In genomic region chr7:123030709-123031181, GRCm38 (mm10) we compare ENCODE assay signal across 7 mouse cellular contexts.
DNase-seq lines count a peak whose midpoint lies in the region; ATAC-seq and TF ChIP-seq lines count a peak whose summit lies in the region.

No protein-coding gene starts in this region.

- peak overlapping the region; percentile 78 for H3K9ac ChIP-seq in forebrain, embryonic 16.5 days (replicated peaks; ENCODE audit: low read depth, low read length)
- peak overlapping the region; percentile 73 for H3K9ac ChIP-seq in hindbrain, embryonic 15.5 days
- H3K9ac ChIP-seq in lung, postnatal 0 days (replicated peaks; ENCODE audit: low read depth) = no peak overlapping the region

- TF ChIP-seq CTCF in lung, postnatal 0 days (IDR thresholded peaks at IDR 0.05) = no peak

- ATAC-seq in forebrain, embryonic 16.5 days = peak; percentile 88
- ATAC-seq in hindbrain, embryonic 15.5 days (ENCODE audit: low FRiP score, low read depth) = peak; percentile 81
- ATAC-seq in lung, postnatal 0 days = peak; percentile 57

- H3K4me3 ChIP-seq in forebrain, embryonic 16.5 days (replicated peaks; ENCODE audit: low read length) = peak overlapping the region; percentile 55
- peak overlapping the region; percentile 50 for H3K4me3 ChIP-seq in hindbrain, embryonic 15.5 days
- H3K4me3 ChIP-seq in lung, postnatal 0 days (ENCODE audit: low read depth, low read length) = peak overlapping the region; percentile 28

- 0% methylated on average over 21 of the region's 21 CpGs for WGBS in forebrain, embryonic 16.5 days
- under 1% methylated on average over 20 of the region's 21 CpGs for WGBS in hindbrain, embryonic 15.5 days
- WGBS in lung, postnatal 0 days = under 1% methylated on average over 16 of the region's 21 CpGs

- H3K27me3 ChIP-seq in forebrain, embryonic 16.5 days (replicated peaks; ENCODE audit: control insufficient read depth, insufficient read depth, low read length) = no peaks in the 10 kb centered on the region
- no peaks in the 10 kb centered on the region for H3K27me3 ChIP-seq in hindbrain, embryonic 15.5 days
- H3K27me3 ChIP-seq in lung, postnatal 0 days (replicated peaks; ENCODE audit: insufficient read depth, low read length) = no peaks in the 10 kb centered on the region

- peaks cover 18% of the 10 kb centered on the region for H3K4me1 ChIP-seq in forebrain, embryonic 16.5 days (replicated peaks; ENCODE audit: control insufficient read depth, insufficient read depth, low read length)
- H3K4me1 ChIP-seq in hindbrain, embryonic 15.5 days (replicated peaks) = peaks cover 28% of the 10 kb centered on the region
- 0 out of 2 replicates have a peak, but pooled peaks cover 2% of the 10 kb centered on the region for H3K4me1 ChIP-seq in lung, postnatal 0 days (ENCODE audit: insufficient read depth, low read depth, low read length)

- H3K36me3 ChIP-seq in forebrain, embryonic 16.5 days (ENCODE audit: control insufficient read depth, insufficient read depth) = no peaks in the 10 kb centered on the region
- H3K36me3 ChIP-seq in hindbrain, embryonic 15.5 days = no peaks in the 10 kb centered on the region
- no peaks in the 10 kb centered on the region for H3K36me3 ChIP-seq in lung, postnatal 0 days (ENCODE audit: insufficient read depth, low read length)

- peak overlapping the region; percentile 93 for H3K27ac ChIP-seq in forebrain, embryonic 16.5 days (ENCODE audit: low read length)
- peak overlapping the region; percentile 95 for H3K27ac ChIP-seq in hindbrain, embryonic 15.5 days (replicated peaks)
- H3K27ac ChIP-seq in lung, postnatal 0 days (ENCODE audit: low read length) = no peak overlapping the region

- TF ChIP-seq EP300 in lung, postnatal 0 days (IDR thresholded peaks at IDR 0.05) = no peak

- no peaks in the 10 kb centered on the region for H3K9me3 ChIP-seq in forebrain, embryonic 16.5 days (ENCODE audit: control insufficient read depth, low read length)
- H3K9me3 ChIP-seq in hindbrain, embryonic 15.5 days = no peaks in the 10 kb centered on the region
- no peaks in the 10 kb centered on the region for H3K9me3 ChIP-seq in lung, postnatal 0 days (ENCODE audit: low read length)

- H3K4me2 ChIP-seq in forebrain, embryonic 16.5 days (ENCODE audit: low read length) = peak overlapping the region; percentile 93
- peak overlapping the region; percentile 97 for H3K4me2 ChIP-seq in hindbrain, embryonic 15.5 days
- peak overlapping the region; percentile 69 for H3K4me2 ChIP-seq in lung, postnatal 0 days (replicated peaks; ENCODE audit: low read depth, low read length)

- peak; percentile 86 for DNase-seq in ZHBTc4 (ENCODE audit: low read depth, low spot score)
- DNase-seq in cerebellum, adult 11-12 months = peak; percentile 61
- peak; percentile 60 to 65 for DNase-seq in layer of hippocampus, postnatal 25 days (ENCODE audit: extremely low spot score in 1 of 2, low spot score in 1 of 2)
- DNase-seq in lung, postnatal 0 days (ENCODE audit: low spot score) = peak; percentile 76
- peak; percentile 72 for DNase-seq in retina, postnatal 7 days (ENCODE audit: low read depth, low spot score)
